ENCODE assay signal across 16 mouse cellular contexts in genomic region chr5:97907482-97907881, GRCm38 (mm10).
DNase-seq lines count a peak whose midpoint lies in the region; ATAC-seq and TF ChIP-seq lines count a peak whose summit lies in the region.
"Had no signal": no experiment of that assay in that cellular context is flagged by ENCODE, and none has a peak within 500 bp of the region (broad histone marks: within the 10 kb centered on the region; RNA-seq: fewer than 3 reads in every experiment).

No protein-coding gene starts in this region.

- no peak overlapping the region for H3K4me3 ChIP-seq in forebrain, embryonic 15.5 days
- H3K4me3 ChIP-seq in forebrain, embryonic 10.5 days: no peak overlapping the region
- H3K4me3 ChIP-seq in forebrain, postnatal 0 days (ENCODE audit: low read depth, low read length): no peak overlapping the region
- H3K4me3 ChIP-seq: heart, embryonic 10.5 days; limb, embryonic 13.5 days had no signal

- no peak overlapping the region for H3K4me2 ChIP-seq in forebrain, embryonic 15.5 days (replicated peaks)
- H3K4me2 ChIP-seq in forebrain, postnatal 0 days (ENCODE audit: low read depth): no peak overlapping the region
- H3K4me2 ChIP-seq: limb, embryonic 13.5 days; midbrain, embryonic 11.5 days had no signal

- ATAC-seq in forebrain, embryonic 15.5 days (replicated peaks): peak; percentile 84
- ATAC-seq in forebrain, postnatal 0 days: peak; percentile 50
- ATAC-seq in inflammation-experienced regulatory T-cells, adult 6 months: no peak
- ATAC-seq in megakaryocyte progenitor cell, adult 5-6 weeks (replicated peaks; ENCODE audit: poor library complexity): no peak
- ATAC-seq: CD4-positive, CD25-positive, alpha-beta regulatory T cell, adult 4 months had no signal

- WGBS in forebrain, embryonic 15.5 days: 52% methylated on average over 6 of the region's 6 CpGs
- 73% methylated on average over 6 of the region's 6 CpGs for WGBS in forebrain, embryonic 10.5 days
- WGBS in forebrain, postnatal 0 days: 49% methylated on average over 6 of the region's 6 CpGs

- TF ChIP-seq CTCF in forebrain, postnatal 0 days (IDR thresholded peaks at IDR 0.05; ENCODE audit: low read depth): no peak

- no peaks in the 10 kb centered on the region for H3K36me3 ChIP-seq in forebrain, embryonic 15.5 days
- no peaks in the 10 kb centered on the region for H3K36me3 ChIP-seq in forebrain, embryonic 10.5 days (replicated peaks)
- no peaks in the 10 kb centered on the region for H3K36me3 ChIP-seq in forebrain, postnatal 0 days (ENCODE audit: insufficient read depth)
- H3K36me3 ChIP-seq: heart, embryonic 10.5 days; limb, embryonic 13.5 days had no signal

- H3K9ac ChIP-seq in forebrain, embryonic 15.5 days (replicated peaks): no peak overlapping the region
- no peak overlapping the region for H3K9ac ChIP-seq in forebrain, postnatal 0 days
- H3K9ac ChIP-seq: limb, embryonic 13.5 days had no signal

- DNase-seq in forebrain, embryonic 10.5 days (ENCODE audit: extremely low spot score, low spot score): no peak
- DNase-seq in right cerebral cortex, postnatal 14 days: peak; percentile 6
- DNase-seq in right cerebral cortex, postnatal 25 days: no peak
- DNase-seq in forebrain, postnatal 0 days: peak; percentile 70
- DNase-seq: adrenal gland, postnatal 10 days; gastrocnemius, postnatal 25 days; heart, postnatal 36 days; lung, postnatal 14 days; thymus, postnatal 36 days had no signal

- no peaks in the 10 kb centered on the region for H3K27me3 ChIP-seq in forebrain, embryonic 15.5 days
- no peaks in the 10 kb centered on the region for H3K27me3 ChIP-seq in forebrain, embryonic 10.5 days (ENCODE audit: poor library complexity, severe bottlenecking)
- H3K27me3 ChIP-seq in forebrain, postnatal 0 days (ENCODE audit: insufficient read depth, low read length): no peaks in the 10 kb centered on the region
- H3K27me3 ChIP-seq: limb, embryonic 13.5 days had no signal

- no peaks in the 10 kb centered on the region for H3K9me3 ChIP-seq in forebrain, embryonic 15.5 days
- H3K9me3 ChIP-seq in forebrain, embryonic 10.5 days: no peaks in the 10 kb centered on the region
- H3K9me3 ChIP-seq in forebrain, postnatal 0 days (ENCODE audit: low read length): no peaks in the 10 kb centered on the region
- H3K9me3 ChIP-seq: heart, embryonic 10.5 days; limb, embryonic 13.5 days had no signal

- H3K4me1 ChIP-seq in forebrain, embryonic 15.5 days: peaks cover 10% of the 10 kb centered on the region; the same call in 1 of the 2 replicates
- H3K4me1 ChIP-seq in forebrain, embryonic 10.5 days: no peaks in the 10 kb centered on the region
- H3K4me1 ChIP-seq in forebrain, postnatal 0 days (ENCODE audit: insufficient read depth): no peaks in the 10 kb centered on the region

- H3K27ac ChIP-seq in forebrain, embryonic 15.5 days (replicated peaks): peak overlapping the region; percentile 64
- no peak overlapping the region for H3K27ac ChIP-seq in forebrain, embryonic 10.5 days
- no peak overlapping the region for H3K27ac ChIP-seq in forebrain, postnatal 0 days (ENCODE audit: low read depth, low read length)
- H3K27ac ChIP-seq: heart, embryonic 10.5 days; limb, embryonic 13.5 days had no signal

Comparison
In these comparisons a context has a peak if more than half of its experiments do, and no peak if none do; other contexts are left out.
1. DNase-seq: peak in right cerebral cortex, postnatal 14 days (single experiment) and forebrain, postnatal 0 days (single experiment); none in forebrain, embryonic 10.5 days (single experiment) and right cerebral cortex, postnatal 25 days (single experiment).
2. ATAC-seq: peak in forebrain, embryonic 15.5 days (single experiment) and forebrain, postnatal 0 days (single experiment); none in inflammation-experienced regulatory T-cells, adult 6 months (single experiment) and megakaryocyte progenitor cell, adult 5-6 weeks (single experiment).